21 mouse cellular contexts compared by ENCODE assay signal in the genomic region with DNA sequence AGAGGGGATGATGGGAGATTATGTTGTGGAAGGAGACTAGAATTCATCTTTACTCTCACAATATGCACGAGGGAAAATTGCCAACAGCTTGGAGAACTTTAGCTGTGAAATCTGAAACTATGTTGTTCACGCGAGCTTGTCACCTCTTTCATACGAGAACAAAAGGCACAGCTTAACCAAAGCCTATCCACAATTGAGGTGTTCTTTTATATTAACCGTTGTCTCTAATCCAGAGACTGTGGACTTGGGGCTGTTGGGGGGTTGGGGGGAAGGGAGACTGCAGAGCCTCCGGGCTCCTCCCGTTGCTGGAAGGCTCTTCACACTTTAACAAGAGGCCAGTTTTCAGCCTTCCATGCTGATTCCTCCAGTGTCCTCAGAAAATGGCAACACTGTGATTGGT. TPM values are rescaled to one million over a fixed set of nuclear protein-coding genes. Genes with fewer than 3 reads are reported as not detected.
DNase-seq lines count a peak whose midpoint lies in the region; ATAC-seq and TF ChIP-seq lines count a peak whose summit lies in the region.
"Had no signal": no experiment of that assay in that cellular context is flagged by ENCODE, and none has a peak within 500 bp of the region (broad histone marks: within the 10 kb centered on the region; RNA-seq: fewer than 3 reads in every experiment).

No protein-coding gene starts in this region.

- H3K4me2 ChIP-seq in midbrain, embryonic 11.5 days, result no peak overlapping the region
- H3K4me2 ChIP-seq in midbrain, embryonic 16.5 days (ENCODE audit: low read length), result no peak overlapping the region
- no peak overlapping the region for H3K4me2 ChIP-seq in embryonic facial prominence, embryonic 14.5 days (ENCODE audit: low read depth, low read length)
- no peak overlapping the region for H3K4me2 ChIP-seq in forebrain, embryonic 13.5 days
- no peak overlapping the region for H3K4me2 ChIP-seq in midbrain, embryonic 13.5 days (replicated peaks)
- no peak overlapping the region for H3K4me2 ChIP-seq in kidney, embryonic 16.5 days (replicated peaks; ENCODE audit: low read depth, low read length)
- H3K4me2 ChIP-seq: embryonic facial prominence, embryonic 15.5 days; heart, embryonic 12.5 days; hindbrain, embryonic 14.5 days had no signal

- peak; percentile 88 for DNase-seq in midbrain, embryonic 11.5 days (ENCODE audit: low spot score, missing footprints)
- DNase-seq in embryonic facial prominence, embryonic 14.5 days (ENCODE audit: low spot score), result peak; percentile 69
- DNase-seq in left cerebral cortex, adult 2 months (ENCODE audit: extremely low spot score in 1 of 2, low spot score in 2 of 2), result no peak
- DNase-seq in kidney, postnatal 4 days, result no peak
- DNase-seq: adrenal gland, adult 8-10 months; cerebellum, adult 11-12 months; cerebellum, adult 9-10 months; cerebellum, postnatal 25 days; gastrocnemius, adult 2 months; gastrocnemius, postnatal 25 days had no signal

- no peak overlapping the region for H3K4me3 ChIP-seq in midbrain, embryonic 11.5 days (ENCODE audit: low read depth, low read length)
- H3K4me3 ChIP-seq in midbrain, embryonic 16.5 days (ENCODE audit: low read depth, low read length), result no peak overlapping the region
- no peak overlapping the region for H3K4me3 ChIP-seq in embryonic facial prominence, embryonic 14.5 days (ENCODE audit: low read depth, low read length)
- H3K4me3 ChIP-seq in forebrain, embryonic 13.5 days, result no peak overlapping the region
- H3K4me3 ChIP-seq in midbrain, embryonic 13.5 days (replicated peaks), result no peak overlapping the region
- H3K4me3 ChIP-seq in left cerebral cortex, adult 2 months, result no peak overlapping the region
- no peak overlapping the region for H3K4me3 ChIP-seq in kidney, embryonic 16.5 days (ENCODE audit: low read length)
- H3K4me3 ChIP-seq: embryonic facial prominence, embryonic 15.5 days; erythroblast, embryonic 14.5 days; gastrocnemius, adult 2 months; heart, embryonic 12.5 days; hindbrain, embryonic 10.5 days had no signal

- no peaks in the 10 kb centered on the region for H3K27me3 ChIP-seq in midbrain, embryonic 11.5 days (ENCODE audit: control insufficient read depth, insufficient read depth, low read length)
- H3K27me3 ChIP-seq in midbrain, embryonic 16.5 days (ENCODE audit: control insufficient read depth, insufficient read depth, low read depth, low read length), result no peaks in the 10 kb centered on the region
- H3K27me3 ChIP-seq in embryonic facial prominence, embryonic 14.5 days (replicated peaks; ENCODE audit: control insufficient read depth, insufficient read depth, low read length), result no peaks in the 10 kb centered on the region
- H3K27me3 ChIP-seq in forebrain, embryonic 13.5 days, result no peaks in the 10 kb centered on the region
- H3K27me3 ChIP-seq in midbrain, embryonic 13.5 days, result peaks cover 2% of the 10 kb centered on the region; the same call in 1 of the 2 replicates
- no peaks in the 10 kb centered on the region for H3K27me3 ChIP-seq in kidney, embryonic 16.5 days (ENCODE audit: insufficient read depth, low read length)
- H3K27me3 ChIP-seq: embryonic facial prominence, embryonic 15.5 days had no signal

- intact Hi-C loops in left cerebral cortex, adult 2 months (cut with DNase I), result no loop called here

- no peaks in the 10 kb centered on the region for H3K9me3 ChIP-seq in midbrain, embryonic 11.5 days (ENCODE audit: control insufficient read depth, low read length)
- H3K9me3 ChIP-seq in midbrain, embryonic 16.5 days (replicated peaks; ENCODE audit: control insufficient read depth, low read length, poor library complexity, severe bottlenecking), result no peaks in the 10 kb centered on the region
- H3K9me3 ChIP-seq in embryonic facial prominence, embryonic 14.5 days (ENCODE audit: control insufficient read depth, low read length), result no peaks in the 10 kb centered on the region
- no peaks in the 10 kb centered on the region for H3K9me3 ChIP-seq in forebrain, embryonic 13.5 days (replicated peaks)
- H3K9me3 ChIP-seq in midbrain, embryonic 13.5 days, result no peaks in the 10 kb centered on the region
- H3K9me3 ChIP-seq in kidney, embryonic 16.5 days (ENCODE audit: low read length), result no peaks in the 10 kb centered on the region
- H3K9me3 ChIP-seq: embryonic facial prominence, embryonic 15.5 days; heart, embryonic 12.5 days; hindbrain, embryonic 10.5 days had no signal

- no peaks in the 10 kb centered on the region for H3K36me3 ChIP-seq in midbrain, embryonic 11.5 days (ENCODE audit: control insufficient read depth, insufficient read depth, low read length)
- H3K36me3 ChIP-seq in midbrain, embryonic 16.5 days (ENCODE audit: control insufficient read depth, insufficient read depth, low read length), result no peaks in the 10 kb centered on the region
- H3K36me3 ChIP-seq in embryonic facial prominence, embryonic 14.5 days (ENCODE audit: control insufficient read depth, insufficient read depth, low read length), result no peaks in the 10 kb centered on the region
- H3K36me3 ChIP-seq in forebrain, embryonic 13.5 days (ENCODE audit: poor library complexity, severe bottlenecking), result no peaks in the 10 kb centered on the region
- H3K36me3 ChIP-seq in midbrain, embryonic 13.5 days, result no peaks in the 10 kb centered on the region
- no peaks in the 10 kb centered on the region for H3K36me3 ChIP-seq in kidney, embryonic 16.5 days (ENCODE audit: insufficient read depth, low read length)
- H3K36me3 ChIP-seq: embryonic facial prominence, embryonic 15.5 days; heart, embryonic 12.5 days; hindbrain, embryonic 10.5 days had no signal

- peaks cover 16% of the 10 kb centered on the region for H3K4me1 ChIP-seq in midbrain, embryonic 11.5 days (ENCODE audit: control insufficient read depth, insufficient read depth, low read length)
- peaks cover 2% of the 10 kb centered on the region; the same call in 1 of the 2 replicates for H3K4me1 ChIP-seq in midbrain, embryonic 16.5 days (ENCODE audit: control insufficient read depth, insufficient read depth, low read length)
- H3K4me1 ChIP-seq in embryonic facial prominence, embryonic 14.5 days (ENCODE audit: control insufficient read depth, insufficient read depth, low read length), result peaks cover 3% of the 10 kb centered on the region; the same call in 1 of the 2 replicates
- peaks cover 25% of the 10 kb centered on the region for H3K4me1 ChIP-seq in forebrain, embryonic 13.5 days
- H3K4me1 ChIP-seq in midbrain, embryonic 13.5 days (replicated peaks), result peaks cover 27% of the 10 kb centered on the region
- H3K4me1 ChIP-seq in kidney, embryonic 16.5 days (ENCODE audit: insufficient read depth, low read length), result no peaks in the 10 kb centered on the region
- H3K4me1 ChIP-seq: embryonic facial prominence, embryonic 15.5 days had no signal

- H3K27ac ChIP-seq in midbrain, embryonic 11.5 days (ENCODE audit: low read depth, low read length), result no peak overlapping the region
- no peak overlapping the region for H3K27ac ChIP-seq in midbrain, embryonic 16.5 days (ENCODE audit: low read length)
- no peak overlapping the region for H3K27ac ChIP-seq in embryonic facial prominence, embryonic 14.5 days (replicated peaks; ENCODE audit: low read depth, low read length)
- H3K27ac ChIP-seq in forebrain, embryonic 13.5 days, result no peak overlapping the region
- H3K27ac ChIP-seq in midbrain, embryonic 13.5 days, result no peak overlapping the region
- H3K27ac ChIP-seq in left cerebral cortex, adult 2 months, result no peak overlapping the region
- H3K27ac ChIP-seq in kidney, embryonic 16.5 days (ENCODE audit: low read length), result no peak overlapping the region
- H3K27ac ChIP-seq: embryonic facial prominence, embryonic 15.5 days; gastrocnemius, adult 2 months; hindbrain, embryonic 10.5 days; hindbrain, embryonic 14.5 days had no signal

- no peak overlapping the region for H3K9ac ChIP-seq in midbrain, embryonic 11.5 days (ENCODE audit: low read length)
- no peak overlapping the region for H3K9ac ChIP-seq in midbrain, embryonic 16.5 days (ENCODE audit: low read depth, low read length)
- H3K9ac ChIP-seq in embryonic facial prominence, embryonic 14.5 days (ENCODE audit: low read depth, low read length), result no peak overlapping the region
- no peak overlapping the region for H3K9ac ChIP-seq in forebrain, embryonic 13.5 days
- H3K9ac ChIP-seq in midbrain, embryonic 13.5 days (replicated peaks), result no peak overlapping the region
- no peak overlapping the region for H3K9ac ChIP-seq in kidney, embryonic 16.5 days (replicated peaks; ENCODE audit: low read length)
- H3K9ac ChIP-seq: embryonic facial prominence, embryonic 15.5 days; heart, embryonic 12.5 days; hindbrain, embryonic 14.5 days had no signal

- no peak for TF ChIP-seq CTCF in left cerebral cortex, adult 2 months (IDR thresholded peaks at IDR 0.05)

- ATAC-seq in midbrain, embryonic 11.5 days (ENCODE audit: low FRiP score), result peak; percentile 68
- no peak for ATAC-seq in midbrain, embryonic 16.5 days
- peak; percentile 82; the same call in 1 of the 2 replicates for ATAC-seq in embryonic facial prominence, embryonic 14.5 days (ENCODE audit: low read depth)
- ATAC-seq in forebrain, embryonic 13.5 days, result 0 out of 2 replicates have a peak, but pooled peaks have one; percentile 38
- ATAC-seq in midbrain, embryonic 13.5 days, result peak; percentile 58; the same call in 1 of the 2 replicates
- no peak for ATAC-seq in kidney, embryonic 16.5 days (ENCODE audit: low FRiP score, low TSS enrichment)

- 12% methylated on average over 7 of the region's 7 CpGs for WGBS in midbrain, embryonic 11.5 days
- WGBS in midbrain, embryonic 16.5 days, result 7% methylated on average over 7 of the region's 7 CpGs
- WGBS in embryonic facial prominence, embryonic 14.5 days, result 27% methylated on average over 7 of the region's 7 CpGs
- 5% methylated on average over 7 of the region's 7 CpGs for WGBS in forebrain, embryonic 13.5 days
- 6% methylated on average over 7 of the region's 7 CpGs for WGBS in midbrain, embryonic 13.5 days
- WGBS in kidney, embryonic 16.5 days, result 39% methylated on average over 7 of the region's 7 CpGs

RNA-seq across cellular contexts. Expression of gene Tnr, which starts 14.5 kb away (rescaled TPM):
- polyA plus RNA-seq in midbrain, embryonic 11.5 days (2014; fragmentation: Nextera tagmentation; extraction: Ambion mirVana), result 0.16 and 0.77 TPM in 2 replicates
- polyA plus RNA-seq in midbrain, embryonic 16.5 days (2015; fragmentation: Nextera tagmentation; extraction: Ambion mirVana), result 4.5 and 5.4 TPM in 2 replicates
- polyA plus RNA-seq in embryonic facial prominence, embryonic 14.5 days (2014; fragmentation: Nextera tagmentation; extraction: Ambion mirVana), result 0.11 and 0.34 TPM in 2 replicates
- 1.6 and 2.0 TPM in 2 replicates for polyA plus RNA-seq in forebrain, embryonic 13.5 days (2015; fragmentation: Nextera tagmentation; extraction: Ambion mirVana)
- 1.7 and 2.9 TPM in 2 replicates for polyA plus RNA-seq in midbrain, embryonic 13.5 days (2015; fragmentation: Nextera tagmentation; extraction: Ambion mirVana)
- 100 to 1,000 TPM; 138 to 146 TPM for total RNA-seq in left cerebral cortex, adult 2 months (2021)
- 0.06 TPM in 1 of 2 replicates, not detected in the other for polyA plus RNA-seq in kidney, embryonic 16.5 days (2015; fragmentation: Nextera tagmentation; extraction: Ambion mirVana)
- total RNA-seq: ES-E14; gastrocnemius, adult 2 months; granulocyte monocyte progenitor cell, adult 5-6 weeks had no signal
- polyA plus RNA-seq: erythroblast, embryonic 14.5 days; heart, embryonic 12.5 days had no signal

Comparison
In these comparisons a context has a peak if more than half of its experiments do, and no peak if none do; other contexts are left out.
1. ATAC-seq: peak in midbrain, embryonic 11.5 days (single experiment), embryonic facial prominence, embryonic 14.5 days (single experiment), forebrain, embryonic 13.5 days (single experiment) and midbrain, embryonic 13.5 days (single experiment); none in midbrain, embryonic 16.5 days (single experiment) and kidney, embryonic 16.5 days (single experiment).
2. DNase-seq: peak in midbrain, embryonic 11.5 days (single experiment) and embryonic facial prominence, embryonic 14.5 days (single experiment); none in left cerebral cortex, adult 2 months (0 of 2) and kidney, postnatal 4 days (0 of 2).